Mouse (Mus musculus) activated CD4-positive, CD25-positive, alpha-beta regulatory T cell, adult 4 months (primary cell): ENCODE results near the gene Olfr549. TPM values are rescaled to one million over a fixed set of nuclear protein-coding genes. Genes with fewer than 3 reads are reported as not detected.

Source experiments
- ATAC-seq: one replicate; pipeline ENCODE4 v1.8.0; 2017
- polyA plus RNA-seq, 2 experiments: library from polyadenylated mRNA; unstranded; fragments of 100-300 nt; shearing (Covaris generic); gene quantifications; one replicate each; pipeline ENCODE4 v1.2.1; 2017

Olfr549 gene
- polyA plus RNA-seq, 2 experiments from 2014 or later: not detected

GRCm38 (mm10) chr7:102597378-102598031 lies 47.8 kb downstream of the Olfr549 start, which contains the start of gene Olfr552:
TSS of gene Olfr552 (plus strand) at chr7:102597770.
- ATAC-seq: no peak

Other genes with a start within 250 kb of the Olfr549 start
- gene Rrm1, start 108.2 kb upstream of the Olfr549 start, polyA plus RNA-seq: 10 to 100 TPM; 82.6 to 87.8 TPM
- gene Olfr543, start 68.2 kb upstream of the Olfr549 start, polyA plus RNA-seq: under 1 TPM in 1 of 2 experiments, not detected in 1; 0.29 TPM
- gene Olfr544, start 61.6 kb upstream of the Olfr549 start, polyA plus RNA-seq: under 1 TPM in 1 of 2 experiments, not detected in 1; 0.17 TPM
- not detected for gene Olfr545, start 50.3 kb upstream of the Olfr549 start, polyA plus RNA-seq
- gene Olfr547, start 15.1 kb upstream of the Olfr549 start, polyA plus RNA-seq: not detected
- not detected for gene Olfr548-ps1, start 9.0 kb upstream of the Olfr549 start, polyA plus RNA-seq
- 10 to 100 TPM in 1 of 2 experiments, 1 to 10 TPM in 1; 9.7 to 10.3 TPM for gene Trim21, start 15.6 kb downstream of the Olfr549 start, polyA plus RNA-seq
- under 1 TPM in 1 of 2 experiments, not detected in 1; 0.11 TPM for gene Olfr550, start 21.6 kb downstream of the Olfr549 start, polyA plus RNA-seq
- under 1 TPM in 1 of 2 experiments, not detected in 1; 0.08 TPM for gene Olfr551, start 42.0 kb downstream of the Olfr549 start, polyA plus RNA-seq
- gene Olfr552, start 47.9 kb downstream of the Olfr549 start, polyA plus RNA-seq: not detected
- gene Olfr553, start 68.3 kb downstream of the Olfr549 start, polyA plus RNA-seq: not detected
- gene Olfr554, start 88.6 kb downstream of the Olfr549 start, polyA plus RNA-seq: not detected
- not detected for gene Olfr555, start 109.0 kb downstream of the Olfr549 start, polyA plus RNA-seq
- under 1 TPM in 1 of 2 experiments, not detected in 1; 0.12 TPM for gene Olfr556, start 115.0 kb downstream of the Olfr549 start, polyA plus RNA-seq
- 1 to 10 TPM; 9.2 to 9.3 TPM for gene Trim68, start 137.5 kb downstream of the Olfr549 start, polyA plus RNA-seq
- not detected for gene Olfr557, start 146.0 kb downstream of the Olfr549 start, polyA plus RNA-seq
- not detected for gene Olfr558, start 152.3 kb downstream of the Olfr549 start, polyA plus RNA-seq
- not detected for gene Olfr33, start 169.2 kb downstream of the Olfr549 start, polyA plus RNA-seq
- gene Olfr559, start 177.6 kb downstream of the Olfr549 start, polyA plus RNA-seq: not detected
- gene Olfr560, start 209.5 kb downstream of the Olfr549 start, polyA plus RNA-seq: not detected
- gene Olfr78, start 209.6 kb downstream of the Olfr549 start, polyA plus RNA-seq: not detected
- gene Olfr561, start 221.4 kb downstream of the Olfr549 start, polyA plus RNA-seq: not detected